Mouse (Mus musculus) myocyte (in vitro differentiated cells): Measurements from ENCODE around the gene Map3k7. TPM values are rescaled to one million over a fixed set of nuclear protein-coding genes. Genes with fewer than 3 reads are reported as not detected.

Experiments used
- H3K27me3 ChIP-seq: one replicate; pipeline ENCODE4 v1.6.1; 2011; ENCODE audit not compliant: control insufficient read depth, insufficient read depth, insufficient read length
- H3K36me3 ChIP-seq: one replicate; pipeline ENCODE4 v1.6.1; 2011; ENCODE audit not compliant: control insufficient read depth, insufficient read depth
- H3K4me2 ChIP-seq: one replicate; pipeline ENCODE4 v1.6.1; 2011; ENCODE audit warnings: low read depth, control low read depth
- H3K4me3 ChIP-seq: one replicate; pipeline ENCODE4 v1.5.1; 2011; ENCODE audit warnings: mild to moderate bottlenecking, control low read depth, moderate library complexity
- H3K79me2 ChIP-seq: one replicate; pipeline ENCODE4 v1.6.1; 2011; ENCODE audit not compliant: control insufficient read depth, insufficient read depth
- H3ac ChIP-seq: one replicate; pipeline ENCODE4 v1.6.1; 2011; ENCODE audit not compliant: control insufficient read depth, insufficient read length
- CEBPB ChIP-seq: IDR thresholded peaks from 2 replicates; pipeline ENCODE4 v1.6.1; 2011; ENCODE audit warnings: mild to moderate bottlenecking, moderate library complexity; ENCODE audit not compliant: poor library complexity, insufficient read depth, severe bottlenecking
- E2F4 ChIP-seq: IDR thresholded peaks from one replicate; pipeline ENCODE4 v1.6.1; 2011; ENCODE audit warnings: mild to moderate bottlenecking, control low read depth, moderate library complexity; ENCODE audit not compliant: insufficient read depth
- MAX ChIP-seq: IDR thresholded peaks from one replicate; pipeline ENCODE4 v1.6.1; 2011; ENCODE audit warnings: low read depth, mild to moderate bottlenecking, control low read depth
- MYOD1 ChIP-seq, 3 experiments: IDR thresholded peaks; one replicate each; pipeline ENCODE4 v1.6.1; 2011; ENCODE audit warnings: control low read depth in 2 of 3, low read depth in 2 of 3, mild to moderate bottlenecking in 2 of 3, moderate library complexity in 1 of 3; ENCODE audit not compliant: insufficient read length in 2 of 3, control insufficient read depth in 1 of 3
- MYOG ChIP-seq, 3 experiments: IDR thresholded peaks; one replicate each; pipeline ENCODE4 v1.6.1; 2011; ENCODE audit warnings: control low read depth in 2 of 3, low read depth in 2 of 3, mild to moderate bottlenecking in 2 of 3; ENCODE audit not compliant: insufficient read length in 2 of 3, control insufficient read depth in 1 of 3, insufficient read depth in 1 of 3
- POLR2A ChIP-seq: IDR thresholded peaks from one replicate; pipeline ENCODE4 v1.6.1; 2011; ENCODE audit warnings: low read depth, mild to moderate bottlenecking, control low read depth, moderate library complexity; ENCODE audit not compliant: insufficient read length
- POLR2AphosphoS2 ChIP-seq: IDR thresholded peaks from one replicate; pipeline ENCODE4 v1.6.1; 2011; ENCODE audit warnings: low read depth, control low read depth; ENCODE audit not compliant: insufficient read length
- REST ChIP-seq: IDR thresholded peaks from one replicate; pipeline ENCODE4 v1.6.1; 2011; ENCODE audit warnings: mild to moderate bottlenecking, control low read depth, moderate library complexity; ENCODE audit not compliant: insufficient read depth, insufficient read length
- SRF ChIP-seq: IDR thresholded peaks from one replicate; pipeline ENCODE4 v1.6.1; 2011; ENCODE audit warnings: low read depth; ENCODE audit not compliant: control insufficient read depth, insufficient read length
- TCF12 ChIP-seq: IDR thresholded peaks from one replicate; pipeline ENCODE4 v1.6.1; 2011; ENCODE audit warnings: mild to moderate bottlenecking, control low read depth; ENCODE audit not compliant: poor library complexity, insufficient read depth, severe bottlenecking
- TCF3 ChIP-seq: IDR thresholded peaks from one replicate; pipeline ENCODE4 v1.6.1; 2011; ENCODE audit warnings: low read depth, control low read depth; ENCODE audit not compliant: insufficient read length
- USF1 ChIP-seq: IDR thresholded peaks from one replicate; pipeline ENCODE4 v1.6.1; 2011; ENCODE audit warnings: low read depth, mild to moderate bottlenecking, control low read depth, moderate library complexity
- polyA plus RNA-seq: library from polyadenylated mRNA; unstranded; fragments of >200 nt; fragmentation: generic; extraction: Trizol; gene quantifications from one replicate; pipeline ENCODE4 v1.2.1, GENCODE M21; 2012; ENCODE audit warnings: missing spikeins

The Map3k7 gene
- polyA plus RNA-seq, 1 experiment: 16.3 TPM

DNA sequence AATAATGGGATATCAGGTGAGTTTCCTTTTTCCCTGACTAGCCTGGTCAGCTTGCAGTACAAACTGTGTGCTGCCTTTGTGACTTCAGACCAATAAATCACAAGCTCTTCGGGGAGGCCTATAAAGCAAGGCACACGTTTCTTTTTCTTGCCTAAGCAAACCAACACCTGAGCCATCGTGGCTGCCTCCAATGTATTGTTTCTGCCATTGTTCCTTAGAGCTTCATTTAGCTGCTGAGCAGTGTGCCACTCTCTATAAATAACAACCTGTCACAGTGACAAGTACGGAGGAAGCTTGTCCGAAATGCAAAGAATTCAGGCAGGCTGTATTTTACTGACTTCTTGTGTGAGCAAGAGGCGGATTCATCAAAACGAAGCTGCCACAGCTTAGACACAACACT is 73.4 kb downstream of the Map3k7 start:
- H3K79me2 ChIP-seq: no peaks in the 10 kb centered on the region
- H3K27me3 ChIP-seq: no peaks in the 10 kb centered on the region
- H3K4me2 ChIP-seq: no peak overlapping the region
- H3K36me3 ChIP-seq: no peaks in the 10 kb centered on the region
- no peak overlapping the region for H3ac ChIP-seq
- H3K4me3 ChIP-seq: no peak overlapping the region
- TF ChIP-seq POLR2A (no peak), MYOG (IDR thresholded peaks at IDR 0.05; ENCODE audit: control insufficient read depth in 1 of 3, insufficient read depth in 1 of 3, insufficient read length in 2 of 3, low read depth in 2 of 3) (no peak), TCF3 (no peak), MYOD1 (IDR thresholded peaks at IDR 0.05; ENCODE audit: control insufficient read depth in 1 of 3, insufficient read length in 2 of 3, low read depth in 2 of 3) (no peak), USF1 (no peak), MAX (no peak), POLR2AphosphoS2 (no peak)

GRCm38 (mm10) chr4:32041741-32042452 is 78.0 kb downstream of the Map3k7 start:
- Histone ChIP-seq H3ac (no peak overlapping the region), H3K27me3 (no peaks in the 10 kb centered on the region), H3K4me3 (no peak overlapping the region), H3K36me3 (no peaks in the 10 kb centered on the region), H3K79me2 (no peaks in the 10 kb centered on the region), H3K4me2 (peak overlapping the region; percentile 4)
- TF ChIP-seq POLR2A (no peak), POLR2AphosphoS2 (no peak), MAX (no peak), MYOD1 (IDR thresholded peaks at IDR 0.05; ENCODE audit: control insufficient read depth in 1 of 3, insufficient read length in 2 of 3, low read depth in 2 of 3) (peak; percentile 71 to 87 (median 83)), CEBPB (0 out of 2 replicates have a peak, but pooled peaks have one; percentile 16), SRF (no peak), E2F4 (no peak), MYOG (IDR thresholded peaks at IDR 0.05; ENCODE audit: control insufficient read depth in 1 of 3, insufficient read depth in 1 of 3, insufficient read length in 2 of 3, low read depth in 2 of 3) (no peak)

- Histone ChIP-seq H3K36me3 (no peaks in the 10 kb centered on the region), H3K79me2 (no peaks in the 10 kb centered on the region), H3ac (no peak overlapping the region), H3K4me2 (no peak overlapping the region), H3K4me3 (no peak overlapping the region), H3K27me3 (no peaks in the 10 kb centered on the region)
- no peak for TF ChIP-seq USF1
- no peak for TF ChIP-seq REST
- TF ChIP-seq E2F4: no peak
- TF ChIP-seq MYOG (IDR thresholded peaks at IDR 0.05; ENCODE audit: control insufficient read depth in 1 of 3, insufficient read depth in 1 of 3, insufficient read length in 2 of 3, low read depth in 2 of 3): no peak
- TF ChIP-seq CEBPB: no peak
- no peak for TF ChIP-seq MAX
- TF ChIP-seq TCF3: no peak
- no peak for TF ChIP-seq MYOD1 (IDR thresholded peaks at IDR 0.05; ENCODE audit: control insufficient read depth in 1 of 3, insufficient read length in 2 of 3, low read depth in 2 of 3)
- no peak for TF ChIP-seq TCF12
- no peak for TF ChIP-seq POLR2A
- no peak for TF ChIP-seq POLR2AphosphoS2
- TF ChIP-seq SRF: no peak
Observed at GRCm38 (mm10) chr4:32045234-32045633, 81.3 kb downstream of the Map3k7 start.

DNA sequence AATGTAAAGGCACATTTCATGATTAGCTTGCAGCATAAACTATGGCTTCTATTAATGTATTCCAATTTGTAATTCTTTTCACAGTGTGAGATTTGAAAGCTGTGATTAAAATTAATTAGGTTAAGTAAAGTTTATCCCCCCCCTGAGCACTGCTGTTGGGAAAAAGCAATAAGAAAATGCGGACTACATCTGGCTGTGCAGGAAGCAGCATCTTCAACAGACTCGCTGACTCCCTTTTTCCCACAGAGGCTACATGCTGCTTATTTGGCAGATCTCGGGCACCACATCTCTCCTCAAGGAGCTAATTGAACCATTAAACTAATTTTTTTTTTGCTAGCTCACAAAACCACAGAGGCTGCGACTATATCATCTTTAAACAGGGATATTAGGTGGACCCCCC is 85.9 kb downstream of the Map3k7 start:
- Histone ChIP-seq H3K79me2 (no peaks in the 10 kb centered on the region), H3K36me3 (no peaks in the 10 kb centered on the region), H3ac (no peak overlapping the region), H3K4me3 (no peak overlapping the region), H3K4me2 (no peak overlapping the region), H3K27me3 (no peaks in the 10 kb centered on the region)
- TF ChIP-seq POLR2AphosphoS2: no peak
- TF ChIP-seq POLR2A: no peak

DNA sequence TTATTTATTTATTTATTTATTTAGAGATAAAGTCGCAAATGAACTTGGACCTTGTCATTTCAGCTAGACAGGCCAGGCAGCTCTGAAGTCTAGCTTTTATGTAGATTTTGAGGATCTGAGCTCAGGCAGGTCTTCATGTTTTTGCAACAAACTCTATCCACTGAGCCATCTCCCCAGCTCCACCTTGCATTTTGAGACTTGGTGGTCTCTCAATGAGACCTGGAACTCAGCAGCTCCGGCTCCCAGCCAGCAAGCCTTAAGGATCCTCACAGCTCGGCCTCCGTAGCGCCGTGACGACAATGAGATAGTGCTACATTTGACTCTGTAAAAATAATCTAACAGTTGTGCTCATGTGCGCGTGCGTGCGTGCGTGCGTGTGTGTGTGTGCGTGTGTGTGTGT is 89.3 kb downstream of the Map3k7 start:
- no peak overlapping the region for H3K4me2 ChIP-seq

More for the DNA sequence above, 89.3 kb downstream of the Map3k7 start:
- H3ac ChIP-seq: no peak overlapping the region
- no peak overlapping the region for H3K4me3 ChIP-seq
- H3K79me2 ChIP-seq: no peaks in the 10 kb centered on the region
- no peaks in the 10 kb centered on the region for H3K27me3 ChIP-seq
- TF ChIP-seq MAX (no peak), TCF12 (no peak), CEBPB (no peak), REST (no peak), USF1 (no peak), MYOD1 (IDR thresholded peaks at IDR 0.05; ENCODE audit: control insufficient read depth in 1 of 3, insufficient read length in 2 of 3, low read depth in 2 of 3) (no peak), SRF (no peak), POLR2A (no peak), TCF3 (no peak), MYOG (IDR thresholded peaks at IDR 0.05; ENCODE audit: control insufficient read depth in 1 of 3, insufficient read depth in 1 of 3, insufficient read length in 2 of 3, low read depth in 2 of 3) (no peak), POLR2AphosphoS2 (no peak), E2F4 (no peak)
- H3K36me3 ChIP-seq: no peaks in the 10 kb centered on the region
